Mouse (Mus musculus): ENCODE results near the gene Ctdnep1. TPM values are rescaled to one million over a fixed set of nuclear protein-coding genes. Genes with fewer than 3 reads are reported as not detected.

Gene Ctdnep1
- polyA plus RNA-seq, 1 experiment from 2014 or later, result 25.3 TPM

DNA sequence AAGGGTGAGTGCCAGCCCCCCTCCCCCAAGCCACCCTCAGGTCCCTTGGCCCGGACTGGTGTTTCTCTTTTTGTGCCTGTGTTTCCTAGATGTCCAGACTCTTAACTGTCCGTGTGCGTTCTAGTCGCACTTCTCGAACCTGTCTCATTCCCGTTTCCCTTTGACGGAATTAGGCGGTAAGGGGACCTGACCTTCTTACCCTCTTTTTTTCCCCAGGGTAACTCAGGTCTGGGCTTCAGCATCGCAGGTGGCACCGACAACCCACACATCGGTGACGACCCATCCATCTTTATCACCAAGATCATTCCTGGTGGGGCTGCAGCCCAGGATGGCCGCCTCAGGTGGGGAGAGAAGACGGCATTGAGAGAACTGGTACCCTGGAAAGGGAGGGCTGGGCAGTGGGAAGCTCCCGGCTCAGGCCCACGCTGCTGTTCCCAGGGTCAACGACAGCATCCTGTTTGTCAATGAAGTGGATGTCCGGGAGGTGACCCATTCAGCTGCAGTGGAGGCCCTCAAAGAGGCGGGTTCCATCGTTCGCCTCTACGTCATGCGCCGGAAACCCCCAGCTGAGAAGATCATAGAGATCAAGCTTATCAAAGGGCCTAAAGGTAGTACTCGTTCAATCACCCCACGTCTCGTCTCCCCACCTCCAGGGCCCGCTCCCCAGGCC, 49.8 kb downstream of the Ctdnep1 start:
- no peak for DNase-seq (ENCODE audit: low spot score)
- Histone ChIP-seq H3K36me3 (replicated peaks) (peaks cover 54% of the 10 kb centered on the region), H3K27ac (replicated peaks) (peak overlapping the region; percentile 83), H3K27me3 (replicated peaks; ENCODE audit: low read depth, poor library complexity, severe bottlenecking) (no peaks in the 10 kb centered on the region), H3K9me3 (no peaks in the 10 kb centered on the region), H3K4me3 (peak overlapping the region; percentile 55; the same call in 1 of the 2 replicates), H3K4me1 (peaks cover 51% of the 10 kb centered on the region)
- 92% methylated on average over 28 of the region's 28 CpGs for WGBS

- H3K27me3 ChIP-seq (replicated peaks; ENCODE audit: low read depth, poor library complexity, severe bottlenecking), result no peaks in the 10 kb centered on the region
- DNase-seq (ENCODE audit: low spot score), result no peak
- no peak overlapping the region for H3K27ac ChIP-seq (replicated peaks)
- H3K4me1 ChIP-seq, result peaks cover 46% of the 10 kb centered on the region
- H3K9me3 ChIP-seq, result no peaks in the 10 kb centered on the region
- H3K36me3 ChIP-seq (replicated peaks), result peaks cover 55% of the 10 kb centered on the region
- no peak overlapping the region for H3K4me3 ChIP-seq
- 96% methylated on average over 11 of the region's 11 CpGs for WGBS
Observed at GRCm38 (mm10) chr11:70031321-70031670, 50.3 kb downstream of the Ctdnep1 start.

- Histone ChIP-seq H3K9me3 (no peaks in the 10 kb centered on the region), H3K4me1 (no peaks in the 10 kb centered on the region), H3K36me3 (replicated peaks) (peaks cover 90% of the 10 kb centered on the region), H3K4me3 (no peak overlapping the region), H3K27me3 (replicated peaks; ENCODE audit: low read depth, poor library complexity, severe bottlenecking) (no peaks in the 10 kb centered on the region), H3K27ac (replicated peaks) (no peak overlapping the region)
- DNase-seq (ENCODE audit: low spot score), result no peak
- 83% methylated on average over 7 of the region's 7 CpGs for WGBS
Observed at GRCm38 (mm10) chr11:70038174-70038573, 57.2 kb downstream of the Ctdnep1 start.

DNA sequence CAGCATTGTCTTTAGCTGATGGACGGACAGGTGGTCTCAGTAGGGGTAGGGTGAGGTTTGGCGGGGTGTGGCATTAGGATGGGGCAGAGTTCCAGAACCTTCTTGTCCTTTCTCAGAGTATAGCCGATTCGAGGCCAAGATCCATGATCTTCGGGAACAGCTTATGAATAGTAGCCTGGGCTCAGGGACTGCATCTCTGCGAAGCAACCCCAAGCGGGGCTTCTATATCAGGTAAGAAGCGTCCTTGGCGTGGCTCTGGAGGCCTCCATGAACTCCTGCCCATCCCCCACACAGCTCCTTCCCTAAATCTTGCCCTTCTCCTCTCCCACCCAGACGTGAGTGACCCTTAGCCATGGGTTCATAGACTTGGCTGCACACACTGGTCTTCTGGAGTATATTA, 58.7 kb downstream of the Ctdnep1 start:
- H3K4me3 ChIP-seq, result no peak overlapping the region
- no peak overlapping the region for H3K27ac ChIP-seq (replicated peaks)
- DNase-seq (ENCODE audit: low spot score), result no peak
- peaks cover 91% of the 10 kb centered on the region for H3K36me3 ChIP-seq (replicated peaks)
- no peaks in the 10 kb centered on the region for H3K27me3 ChIP-seq (replicated peaks; ENCODE audit: low read depth, poor library complexity, severe bottlenecking)
- 92% methylated on average over 10 of the region's 10 CpGs for WGBS
- no peaks in the 10 kb centered on the region for H3K9me3 ChIP-seq
- H3K4me1 ChIP-seq, result peaks cover 8% of the 10 kb centered on the region

GRCm38 (mm10) chr11:70040184-70040583, 59.2 kb downstream of the Ctdnep1 start:
- H3K4me1 ChIP-seq, result peaks cover 13% of the 10 kb centered on the region
- WGBS, result 94% methylated on average over 7 of the region's 7 CpGs
- no peaks in the 10 kb centered on the region for H3K9me3 ChIP-seq
- no peaks in the 10 kb centered on the region for H3K27me3 ChIP-seq (replicated peaks; ENCODE audit: low read depth, poor library complexity, severe bottlenecking)
- no peak overlapping the region for H3K4me3 ChIP-seq
- H3K27ac ChIP-seq (replicated peaks), result no peak overlapping the region
- DNase-seq (ENCODE audit: low spot score), result no peak
- peaks cover 90% of the 10 kb centered on the region for H3K36me3 ChIP-seq (replicated peaks)

MicroRNAs encoded within 50 kb of the gene (microRNA counts, 519-probe panel; counts per million panel counts)
- microRNA mmu-miR-324-3p (188 counts per million, percentile 57 among the panel's probes with 10 or more counts), microRNA mmu-miR-324-5p (3,697 counts per million, percentile 74 among the panel's probes with 10 or more counts)

Small RNA genes within 50 kb of the gene (microRNA-seq; reads per million reads assigned to microRNA genes)
- gene Gm44349 (not detected), gene Mir324 (3,416 reads per million, percentile 86 among the genes with 10 or more reads in this experiment)

Other genes with a start within 250 kb of the Ctdnep1 start
- 31.3 and 34.9 TPM in 2 replicates for gene Polr2a, start 222.5 kb upstream of the Ctdnep1 start, polyA plus RNA-seq (2016; fragmentation: Nextera tagmentation; extraction: Ambion mirVana)
- 0.12 TPM in 1 of 2 replicates, not detected in the other for gene Slc35g3, start 219.2 kb upstream of the Ctdnep1 start, polyA plus RNA-seq (2016; fragmentation: Nextera tagmentation; extraction: Ambion mirVana)
- 0.55 and 1.0 TPM in 2 replicates for gene Zbtb4, start 215.2 kb upstream of the Ctdnep1 start, polyA plus RNA-seq (2016; fragmentation: Nextera tagmentation; extraction: Ambion mirVana)
- gene Chrnb1, start 185.2 kb upstream of the Ctdnep1 start, polyA plus RNA-seq (2016; fragmentation: Nextera tagmentation; extraction: Ambion mirVana), result 1.4 and 2.3 TPM in 2 replicates
- 0.91 and 0.93 TPM in 2 replicates for gene Fgf11, start 179.3 kb upstream of the Ctdnep1 start, polyA plus RNA-seq (2016; fragmentation: Nextera tagmentation; extraction: Ambion mirVana)
- gene Tmem102, start 175.5 kb upstream of the Ctdnep1 start, polyA plus RNA-seq (2016; fragmentation: Nextera tagmentation; extraction: Ambion mirVana), result 2.1 and 2.7 TPM in 2 replicates
- not detected in 2 replicates for gene Gm39566, start 165.9 kb upstream of the Ctdnep1 start, polyA plus RNA-seq (2016; fragmentation: Nextera tagmentation; extraction: Ambion mirVana)
- gene Spem2, start 162.7 kb upstream of the Ctdnep1 start, polyA plus RNA-seq (2016; fragmentation: Nextera tagmentation; extraction: Ambion mirVana), result not detected in 2 replicates
- 0.14 TPM in 1 of 2 replicates, not detected in the other for gene Spem1, start 159.0 kb upstream of the Ctdnep1 start, polyA plus RNA-seq (2016; fragmentation: Nextera tagmentation; extraction: Ambion mirVana)
- gene Nlgn2, start 143.4 kb upstream of the Ctdnep1 start, polyA plus RNA-seq (2016; fragmentation: Nextera tagmentation; extraction: Ambion mirVana), result 4.7 and 5.4 TPM in 2 replicates
- 321 and 340 TPM in 2 replicates for gene Tmem256, start 142.6 kb upstream of the Ctdnep1 start, polyA plus RNA-seq (2016; fragmentation: Nextera tagmentation; extraction: Ambion mirVana)
- gene Plscr3, start 134.8 kb upstream of the Ctdnep1 start, polyA plus RNA-seq (2016; fragmentation: Nextera tagmentation; extraction: Ambion mirVana), result 106 and 111 TPM in 2 replicates
- 2.3 and 3.1 TPM in 2 replicates for gene Tnk1, start 122.4 kb upstream of the Ctdnep1 start, polyA plus RNA-seq (2016; fragmentation: Nextera tagmentation; extraction: Ambion mirVana)
- 0.31 TPM in 1 of 2 replicates, not detected in the other for gene Tmem95, start 103.1 kb upstream of the Ctdnep1 start, polyA plus RNA-seq (2016; fragmentation: Nextera tagmentation; extraction: Ambion mirVana)
- gene Kctd11, start 99.8 kb upstream of the Ctdnep1 start, polyA plus RNA-seq (2016; fragmentation: Nextera tagmentation; extraction: Ambion mirVana), result 6.8 and 7.0 TPM in 2 replicates
- 1.3 and 1.5 TPM in 2 replicates for gene Acap1, start 85.6 kb upstream of the Ctdnep1 start, polyA plus RNA-seq (2016; fragmentation: Nextera tagmentation; extraction: Ambion mirVana)
- 14.7 and 14.8 TPM in 2 replicates for gene 2810408A11Rik, start 80.2 kb upstream of the Ctdnep1 start, polyA plus RNA-seq (2016; fragmentation: Nextera tagmentation; extraction: Ambion mirVana)
- 10.9 and 11.1 TPM in 2 replicates for gene Neurl4, start 80.1 kb upstream of the Ctdnep1 start, polyA plus RNA-seq (2016; fragmentation: Nextera tagmentation; extraction: Ambion mirVana)
- 87.6 and 89.1 TPM in 2 replicates for gene Gps2, start 67.3 kb upstream of the Ctdnep1 start, polyA plus RNA-seq (2016; fragmentation: Nextera tagmentation; extraction: Ambion mirVana)
- 2,818 and 3,035 TPM in 2 replicates for gene Eif5a, start 59.2 kb upstream of the Ctdnep1 start, polyA plus RNA-seq (2016; fragmentation: Nextera tagmentation; extraction: Ambion mirVana)
- gene Ybx2, start 45.4 kb upstream of the Ctdnep1 start, polyA plus RNA-seq (2016; fragmentation: Nextera tagmentation; extraction: Ambion mirVana), result 5.1 and 5.8 TPM in 2 replicates
- 18.6 and 23.7 TPM in 2 replicates for gene Slc2a4, start 33.0 kb upstream of the Ctdnep1 start, polyA plus RNA-seq (2016; fragmentation: Nextera tagmentation; extraction: Ambion mirVana)
- gene Cldn7, start 16.4 kb upstream of the Ctdnep1 start, polyA plus RNA-seq (2016; fragmentation: Nextera tagmentation; extraction: Ambion mirVana), result 56.3 and 56.4 TPM in 2 replicates
- 157 and 161 TPM in 2 replicates for gene Elp5, start 1.4 kb downstream of the Ctdnep1 start, polyA plus RNA-seq (2016; fragmentation: Nextera tagmentation; extraction: Ambion mirVana)
- 317 and 331 TPM in 2 replicates for gene Gabarap, start 10.0 kb downstream of the Ctdnep1 start, polyA plus RNA-seq (2016; fragmentation: Nextera tagmentation; extraction: Ambion mirVana)
- gene Phf23, start 14.6 kb downstream of the Ctdnep1 start, polyA plus RNA-seq (2016; fragmentation: Nextera tagmentation; extraction: Ambion mirVana), result 96.5 and 98.3 TPM in 2 replicates
- 59.0 and 59.8 TPM in 2 replicates for gene Dvl2, start 19.4 kb downstream of the Ctdnep1 start, polyA plus RNA-seq (2016; fragmentation: Nextera tagmentation; extraction: Ambion mirVana)
- gene Acadvl, start 34.3 kb downstream of the Ctdnep1 start, polyA plus RNA-seq (2016; fragmentation: Nextera tagmentation; extraction: Ambion mirVana), result 42.2 and 46.3 TPM in 2 replicates
- 12.6 and 13.2 TPM in 2 replicates for gene Dlg4, start 35.8 kb downstream of the Ctdnep1 start, polyA plus RNA-seq (2016; fragmentation: Nextera tagmentation; extraction: Ambion mirVana)
- 0.55 and 0.70 TPM in 2 replicates for gene Asgr1, start 72.9 kb downstream of the Ctdnep1 start, polyA plus RNA-seq (2016; fragmentation: Nextera tagmentation; extraction: Ambion mirVana)
- not detected in 2 replicates for gene Asgr2, start 111.5 kb downstream of the Ctdnep1 start, polyA plus RNA-seq (2016; fragmentation: Nextera tagmentation; extraction: Ambion mirVana)
- gene Mgl2, start 149.2 kb downstream of the Ctdnep1 start, polyA plus RNA-seq (2016; fragmentation: Nextera tagmentation; extraction: Ambion mirVana), result 0.14 TPM in 1 of 2 replicates, not detected in the other
- gene Clec10a, start 175.0 kb downstream of the Ctdnep1 start, polyA plus RNA-seq (2016; fragmentation: Nextera tagmentation; extraction: Ambion mirVana), result 0.26 TPM in 1 of 2 replicates, not detected in the other
- 0.72 and 1.2 TPM in 2 replicates for gene Slc16a11, start 231.6 kb downstream of the Ctdnep1 start, polyA plus RNA-seq (2016; fragmentation: Nextera tagmentation; extraction: Ambion mirVana)
- gene Slc16a13, start 239.9 kb downstream of the Ctdnep1 start, polyA plus RNA-seq (2016; fragmentation: Nextera tagmentation; extraction: Ambion mirVana), result 11.6 and 11.7 TPM in 2 replicates
- 5.0 and 7.2 TPM in 2 replicates for gene Bcl6b, start 248.6 kb downstream of the Ctdnep1 start, polyA plus RNA-seq (2016; fragmentation: Nextera tagmentation; extraction: Ambion mirVana)